Mouse (Mus musculus) gastrocnemius, adult 2 months (tissue): ENCODE results near the gene Hhat. TPM values are rescaled to one million over a fixed set of nuclear protein-coding genes. Genes with fewer than 3 reads are reported as not detected.

Experiments
- DNase-seq: peaks from one replicate; pipeline ENCODE4 v3.0.0; 2022
- H3K27ac ChIP-seq: fragments of 200-600 bp; 2 replicates; pipeline ENCODE4 v1.8.1; 2022; ENCODE audit warnings: mild to moderate bottlenecking
- H3K4me3 ChIP-seq: fragments of 200-600 bp; 2 replicates; pipeline ENCODE4 v1.8.1; 2022; ENCODE audit warnings: mild to moderate bottlenecking, moderate library complexity
- CTCF ChIP-seq: fragments of 200-600 bp; IDR thresholded peaks from 2 replicates; pipeline ENCODE4 v1.8.1; 2022; ENCODE audit warnings: antibody characterized with exemption, mild to moderate bottlenecking, moderate library complexity
- intact Hi-C: fragments of 180-260 bp; cut with DNase I; formaldehyde crosslinking; loops from one replicate; pipeline ENCODE4 v1.15.1; 2025
- total RNA-seq, 2 experiments: library from RNA; stranded (reverse); gene quantifications; 2 replicates each; pipeline ENCODE4 v1.2.3; 2021

The Hhat gene
- total RNA-seq, 2 experiments from 2014 or later: 0.59 to 0.69 TPM

DNA sequence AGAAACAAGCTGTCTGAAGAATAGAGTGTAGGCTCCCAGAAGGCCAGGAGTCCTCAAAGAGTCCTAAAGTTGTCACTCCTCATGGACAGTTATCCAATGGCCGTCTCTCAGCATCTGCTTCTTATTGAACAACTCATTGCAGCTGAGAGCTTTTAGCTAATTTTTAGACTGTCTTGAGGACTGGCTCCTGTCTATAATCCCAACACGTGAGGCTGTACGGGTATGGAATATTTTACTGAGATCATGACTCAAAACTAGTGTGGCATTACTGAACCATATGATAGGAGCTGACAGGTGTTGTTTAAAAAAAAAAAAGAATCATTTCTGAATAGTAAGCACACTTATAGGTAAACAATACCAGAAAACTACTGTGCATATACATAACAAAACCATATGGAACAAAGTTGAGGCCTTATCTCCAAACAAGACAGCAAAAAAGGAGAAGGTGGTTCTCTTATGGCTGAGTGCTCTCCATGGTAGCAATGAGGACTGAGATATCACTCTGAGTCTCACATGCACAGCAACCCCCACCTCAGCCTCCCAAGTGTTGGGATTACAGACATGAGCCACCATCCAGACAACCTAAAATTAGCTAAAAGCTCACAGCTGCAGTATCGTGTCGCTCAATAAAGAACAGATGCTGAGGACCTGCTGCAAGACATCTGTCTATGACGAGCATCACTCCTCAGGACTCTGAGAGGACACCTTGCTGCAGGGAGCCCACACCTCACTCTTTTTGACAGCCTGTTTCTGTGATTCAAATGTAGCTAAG lies 21.6 kb downstream of the Hhat start:
- intact Hi-C loops: no loop called here
- DNase-seq: no peak
- no peak overlapping the region for H3K4me3 ChIP-seq
- TF ChIP-seq CTCF: no peak
- no peak overlapping the region for H3K27ac ChIP-seq

DNA sequence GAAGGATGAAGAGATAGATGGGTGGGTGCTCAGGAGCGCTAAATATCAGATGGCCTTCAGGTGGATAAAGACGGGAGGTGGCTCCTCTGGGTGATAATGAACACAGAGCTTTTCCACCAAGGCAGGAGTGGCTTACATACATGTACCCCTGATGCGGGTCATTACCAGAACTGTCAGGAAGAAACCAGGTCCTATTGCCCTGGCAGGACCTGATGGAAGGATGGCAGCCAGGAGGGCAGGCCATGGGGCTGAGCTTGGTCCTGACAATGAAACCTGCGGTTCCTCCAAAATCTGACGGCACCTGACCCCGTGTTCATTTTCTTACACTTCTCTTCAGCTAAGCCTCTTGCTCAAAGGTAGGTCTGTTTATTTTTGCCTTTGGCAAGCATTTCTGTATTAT lies 24.8 kb downstream of the Hhat start:
- no peak for TF ChIP-seq CTCF
- intact Hi-C loops: no loop called here
- Histone ChIP-seq H3K4me3 (no peak overlapping the region), H3K27ac (no peak overlapping the region)
- DNase-seq: no peak

DNA sequence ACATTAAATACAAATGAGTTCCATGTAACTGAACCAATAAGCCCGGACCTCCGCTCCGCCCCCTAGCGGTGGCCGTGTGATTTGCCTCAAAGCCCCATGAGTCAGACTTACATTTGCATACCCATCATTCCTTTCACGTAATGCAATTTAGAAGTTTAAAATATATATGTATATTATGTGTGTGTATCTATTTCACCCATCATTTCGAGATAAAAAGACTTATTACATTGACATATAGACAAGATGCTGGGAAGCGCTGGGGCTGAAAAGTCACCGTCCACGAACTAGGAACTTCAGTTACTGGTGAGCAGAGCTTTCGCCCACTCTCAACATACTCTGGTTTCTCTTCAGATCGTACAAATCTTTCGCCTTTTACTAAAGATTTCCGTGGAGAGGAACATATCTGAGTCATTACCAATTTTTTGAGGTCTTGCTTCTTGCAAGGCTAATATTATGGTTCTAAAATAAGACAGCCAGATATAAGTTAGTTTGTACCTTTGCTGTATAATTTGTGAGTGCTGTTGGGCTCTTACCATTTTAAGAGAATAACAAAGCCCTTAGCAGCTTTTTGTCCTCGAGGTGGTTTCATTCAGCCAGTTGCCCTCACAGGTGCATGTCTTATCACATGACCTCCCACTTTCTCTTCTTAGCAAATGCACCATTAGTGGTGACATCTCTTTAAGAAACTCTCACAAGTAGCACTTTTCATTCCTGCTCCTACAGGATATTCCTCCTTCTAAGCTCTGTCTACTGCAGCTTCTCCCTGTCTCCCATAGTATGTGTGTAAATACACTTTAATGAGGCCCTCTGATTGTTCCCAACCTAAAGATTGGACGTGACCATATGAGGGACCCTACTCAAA lies 25.6 kb downstream of the Hhat start:
- H3K4me3 ChIP-seq: no peak overlapping the region
- peak; percentile 32 for DNase-seq
- intact Hi-C loops: no loop called here
- TF ChIP-seq CTCF: peak; percentile 69
- no peak overlapping the region for H3K27ac ChIP-seq

DNA sequence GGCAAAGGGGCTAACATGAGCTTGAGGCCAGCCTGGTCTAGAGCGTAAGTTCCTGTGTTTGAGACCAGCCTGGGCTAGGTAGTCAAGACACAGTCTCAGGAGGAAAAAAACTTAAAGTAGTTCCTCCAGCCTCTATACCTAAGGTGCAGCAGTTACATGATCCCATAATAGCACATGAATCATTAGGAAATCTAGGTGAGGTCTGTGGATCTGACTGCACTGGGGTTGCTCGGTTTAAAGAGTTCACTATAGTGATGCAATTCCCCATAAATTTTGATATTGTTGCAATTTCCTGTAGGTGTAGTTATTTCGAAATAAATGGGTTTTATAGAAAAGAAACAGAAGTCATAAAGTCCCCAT lies 26.2 kb downstream of the Hhat start:
- no peak overlapping the region for H3K27ac ChIP-seq
- intact Hi-C loops: no loop called here
- DNase-seq: no peak
- TF ChIP-seq CTCF: no peak
- H3K4me3 ChIP-seq: no peak overlapping the region

DNA sequence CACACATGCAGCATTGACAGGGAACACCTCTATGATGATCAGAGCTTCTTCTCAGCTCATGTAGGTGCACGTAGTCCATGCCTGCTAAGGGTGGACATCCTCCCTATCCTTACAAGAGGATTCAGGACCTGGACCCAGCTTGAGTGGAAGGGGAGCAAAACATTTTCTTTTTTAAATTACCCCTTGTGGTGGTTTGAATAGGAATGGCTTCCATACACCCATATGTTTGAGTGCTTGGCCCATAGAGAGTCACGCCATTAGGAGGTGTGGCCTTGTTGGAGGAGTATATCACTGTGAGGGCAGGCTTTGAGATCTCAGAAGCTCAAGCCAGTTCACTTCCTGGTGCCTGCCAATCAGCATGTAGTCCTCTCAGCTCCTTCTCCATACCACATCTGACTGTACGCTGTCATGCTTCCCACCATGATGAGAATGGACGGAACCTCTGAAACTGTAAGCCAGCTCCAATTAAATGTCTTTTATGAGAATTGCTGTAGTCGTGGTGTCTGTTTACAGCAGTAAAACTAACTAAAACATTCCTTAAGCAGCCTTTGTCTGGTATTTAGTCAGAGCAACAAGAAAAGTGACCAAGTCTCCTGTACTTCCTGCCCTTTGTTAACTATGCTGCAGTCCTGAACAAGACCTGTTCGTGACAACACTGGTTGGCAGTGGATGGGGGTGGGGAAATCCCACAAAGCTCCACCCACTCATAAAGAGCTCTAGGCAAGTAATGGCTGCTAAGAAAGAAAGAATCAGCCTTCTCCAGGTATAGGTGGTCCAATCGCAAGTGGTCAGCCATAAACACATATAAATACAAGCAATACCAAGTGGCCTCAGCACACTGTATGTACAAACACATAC lies 28.4 kb downstream of the Hhat start:
- intact Hi-C loops: no loop called here
- H3K27ac ChIP-seq: no peak overlapping the region
- no peak for DNase-seq
- H3K4me3 ChIP-seq: no peak overlapping the region
- no peak for TF ChIP-seq CTCF

DNA sequence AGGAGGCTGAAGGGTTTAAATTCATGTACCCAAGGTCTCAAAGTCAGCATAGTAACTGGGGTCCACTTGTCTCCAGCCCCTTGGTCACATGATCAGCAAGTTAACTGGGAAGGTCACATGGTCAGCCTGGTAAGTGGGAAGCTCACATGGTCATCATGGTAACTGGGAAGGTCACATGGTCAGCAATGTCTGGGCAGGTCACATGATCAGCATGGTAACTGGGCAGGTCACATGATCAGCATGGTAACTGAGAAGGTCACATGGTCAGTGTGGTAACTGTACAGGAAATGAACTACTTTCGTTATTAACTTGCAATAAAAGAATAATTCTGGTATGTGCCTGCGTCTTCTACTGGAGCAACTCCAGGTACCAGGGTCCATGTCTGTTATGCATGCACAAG lies 29.1 kb downstream of the Hhat start:
- no peak for TF ChIP-seq CTCF
- intact Hi-C loops: no loop called here
- DNase-seq: no peak

DNA sequence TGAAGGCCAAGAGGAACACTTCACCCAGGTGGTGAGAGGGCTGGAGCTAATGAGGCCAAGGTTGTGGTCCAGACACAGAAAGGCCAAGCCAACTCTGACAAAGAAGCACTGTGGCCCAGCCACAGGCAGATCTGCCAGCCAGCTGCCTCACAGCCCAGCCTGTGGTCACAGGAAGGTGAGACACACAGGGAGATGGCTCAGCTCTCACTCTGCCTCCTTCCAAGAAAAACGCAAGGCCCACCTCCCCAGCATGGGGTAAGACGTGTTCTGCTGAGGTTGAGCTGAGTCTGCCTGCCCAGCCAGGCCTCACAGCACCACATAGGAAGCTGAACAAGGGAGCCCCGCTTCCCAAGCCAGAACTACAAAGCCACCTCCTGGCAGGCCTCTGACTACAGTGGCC lies 34.5 kb downstream of the Hhat start:
- H3K27ac ChIP-seq: peak overlapping the region; percentile 21
- intact Hi-C loops: no loop called here
- H3K4me3 ChIP-seq: no peak overlapping the region
- TF ChIP-seq CTCF: no peak
- peak; percentile 35 for DNase-seq

More for the DNA sequence above, 29.1 kb downstream of the Hhat start:
- H3K4me3 ChIP-seq: no peak overlapping the region
- no peak overlapping the region for H3K27ac ChIP-seq

DNA sequence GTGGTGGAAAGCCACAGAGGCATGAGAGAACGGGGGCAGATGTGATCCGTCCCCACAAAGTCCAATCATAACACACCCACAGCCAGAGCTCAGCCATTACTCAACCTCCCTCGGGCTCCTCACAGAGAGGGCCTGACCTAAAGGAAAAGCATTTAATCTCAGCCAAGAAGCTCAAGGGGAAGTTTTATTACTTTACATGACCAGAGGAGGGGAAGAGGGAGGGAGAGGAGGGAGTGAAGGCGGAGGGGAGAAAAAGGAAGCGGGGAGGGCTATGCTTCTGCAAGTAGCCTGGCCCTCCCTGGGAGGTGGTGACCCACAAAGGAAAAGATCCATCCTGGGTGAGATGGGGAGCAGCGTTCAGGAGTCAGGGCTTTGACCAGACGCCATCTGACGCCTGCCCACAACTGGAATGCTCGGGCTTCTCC lies 35.0 kb downstream of the Hhat start:
- peak; percentile 19 for DNase-seq
- intact Hi-C loops: no loop called here
- Histone ChIP-seq H3K4me3 (no peak overlapping the region), H3K27ac (peak overlapping the region; percentile 21)
- TF ChIP-seq CTCF: no peak

DNA sequence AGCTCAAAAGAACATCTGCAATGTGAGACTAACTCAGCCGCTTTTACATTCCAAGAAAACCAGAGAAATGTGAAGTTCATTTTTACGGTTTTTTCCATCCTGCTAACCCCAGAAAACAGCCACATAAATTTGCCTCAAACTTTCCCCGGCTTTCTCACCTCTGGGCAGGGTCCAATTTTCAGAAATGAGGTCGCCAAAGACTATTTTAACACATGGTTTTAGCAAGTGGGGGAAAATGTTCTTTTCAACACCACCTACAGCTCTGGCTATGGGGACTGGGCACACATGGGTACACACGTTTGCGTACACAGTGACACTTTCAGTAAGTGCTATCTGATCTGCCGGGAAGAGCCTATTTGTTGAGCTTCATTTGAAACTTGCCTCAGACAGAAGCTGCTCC lies 40.5 kb downstream of the Hhat start:
- no peak for TF ChIP-seq CTCF
- no peak for DNase-seq
- no peak overlapping the region for H3K27ac ChIP-seq
- H3K4me3 ChIP-seq: no peak overlapping the region
- intact Hi-C loops: no loop called here

DNA sequence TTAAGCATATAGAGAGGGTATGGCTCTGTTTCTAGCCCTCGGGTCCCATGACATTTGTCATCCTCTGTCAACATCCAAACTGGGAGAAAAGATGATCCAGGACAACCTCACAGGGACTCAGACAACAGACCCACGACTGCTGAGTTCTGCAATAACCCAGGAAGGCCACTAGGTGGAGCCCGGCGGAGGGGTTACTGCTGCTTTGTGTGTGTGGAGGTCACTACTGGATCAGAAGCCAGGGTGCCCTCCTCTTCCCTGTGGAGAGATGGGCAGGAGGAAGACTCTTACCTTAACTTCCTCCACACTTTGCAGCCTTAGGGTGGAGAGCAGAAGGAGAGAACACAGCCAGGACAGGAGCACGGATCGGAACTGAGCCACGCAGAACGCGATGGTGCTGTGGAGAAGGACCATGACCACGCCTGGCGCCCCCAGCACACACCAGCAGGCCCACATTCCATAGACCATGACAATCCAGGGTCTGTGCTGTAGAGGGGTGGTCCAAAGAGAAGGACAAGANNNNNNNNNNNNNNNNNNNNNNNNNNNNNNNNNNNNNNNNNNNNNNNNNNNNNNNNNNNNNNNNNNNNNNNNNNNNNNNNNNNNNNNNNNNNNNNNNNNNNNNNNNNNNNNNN lies 43.9 kb downstream of the Hhat start:
- intact Hi-C loops: loop anchor here (2.0 to 5.0 kb wide), 2 partner anchors 55 to 186 kb away; no protein-coding TSS in a partner anchor
- DNase-seq: peak; percentile 67
- peak; percentile 96; the same call in 1 of the 2 replicates for TF ChIP-seq CTCF
- Histone ChIP-seq H3K27ac (no peak overlapping the region), H3K4me3 (no peak overlapping the region)

DNA sequence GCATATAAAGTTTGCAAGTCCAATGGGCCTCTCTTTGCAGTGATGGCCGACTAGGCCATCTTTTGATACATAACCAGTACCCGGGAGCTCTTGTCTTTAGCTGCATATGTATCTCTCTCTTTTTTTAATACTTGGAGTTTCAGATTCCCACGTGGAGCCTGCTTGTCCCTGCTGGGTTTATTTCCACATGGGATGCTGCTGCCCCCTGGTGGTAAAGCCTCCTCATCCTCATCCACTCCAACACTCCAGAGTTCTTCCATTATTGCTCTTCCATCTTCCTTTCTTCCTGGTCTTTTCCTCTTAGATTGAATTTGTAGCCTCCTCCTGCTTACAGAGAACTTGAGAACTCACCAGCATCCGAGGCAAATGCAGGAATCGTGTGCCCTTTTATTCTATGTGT lies 48.9 kb downstream of the Hhat start:
- H3K4me3 ChIP-seq: no peak overlapping the region
- no peak overlapping the region for H3K27ac ChIP-seq
- DNase-seq: peak; percentile 62
- intact Hi-C loops: no loop called here
- TF ChIP-seq CTCF: peak; percentile 79

DNA sequence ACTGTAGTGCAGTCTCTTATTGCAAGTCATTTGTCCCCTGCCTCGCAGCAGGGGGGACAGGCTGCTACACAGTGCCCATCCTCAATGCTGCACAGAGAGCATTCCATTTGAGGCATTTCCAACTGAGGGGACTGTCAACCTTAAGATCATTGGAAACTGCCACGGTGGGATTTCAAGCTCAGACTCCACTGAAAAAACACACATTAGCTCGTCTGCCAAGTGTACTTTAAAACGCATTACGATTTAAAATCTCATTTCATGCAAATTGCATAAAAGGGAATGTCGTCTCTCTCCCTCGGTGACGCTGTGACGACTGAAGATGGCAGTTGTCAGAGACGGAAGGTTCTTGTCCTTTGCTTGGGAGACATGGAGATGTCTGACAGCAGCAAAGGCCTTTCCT lies 50.9 kb downstream of the Hhat start:
- no peak overlapping the region for H3K27ac ChIP-seq
- TF ChIP-seq CTCF: no peak
- intact Hi-C loops: no loop called here
- DNase-seq: no peak
- H3K4me3 ChIP-seq: no peak overlapping the region
